Mouse (Mus musculus) forebrain, embryonic 10.5 days (tissue): ENCODE measurements around the gene Apoc1. TPM values are rescaled to one million over a fixed set of nuclear protein-coding genes. Genes with fewer than 3 reads are reported as not detected.
A peak's percentile ranks its signal among the peaks of the same experiment; 100 is the strongest.

Experiments
- DNase-seq: peaks from one replicate; pipeline ENCODE4 v3.0.0-alpha.2; 2017; ENCODE audit warnings: low spot score; ENCODE audit errors: extremely low spot score
- H3K27ac ChIP-seq: fragments of 300-500 bp; sonication (generic); 2 replicates; pipeline ENCODE4 v1.5.1; 2016; ENCODE audit warnings: mild to moderate bottlenecking
- H3K27me3 ChIP-seq: fragments of 300-500 bp; sonication (generic); 2 replicates; pipeline ENCODE4 v1.6.1; 2016; ENCODE audit warnings: mild to moderate bottlenecking; ENCODE audit not compliant: poor library complexity, severe bottlenecking
- H3K36me3 ChIP-seq: fragments of 300-500 bp; sonication (generic); replicated peaks from 2 replicates; pipeline ENCODE4 v1.6.1; 2016; ENCODE audit warnings: mild to moderate bottlenecking, moderate library complexity
- H3K4me1 ChIP-seq: fragments of 300-500 bp; sonication (generic); 2 replicates; pipeline ENCODE4 v1.6.1; 2016
- H3K4me3 ChIP-seq: fragments of 300-500 bp; sonication (generic); 2 replicates; pipeline ENCODE4 v1.5.1; 2016; ENCODE audit warnings: mild to moderate bottlenecking, moderate library complexity
- H3K9me3 ChIP-seq: fragments of 300-500 bp; sonication (generic); 2 replicates; pipeline ENCODE4 v1.6.1; 2016; ENCODE audit warnings: mild to moderate bottlenecking, moderate library complexity
- WGBS: fragments of 180-500 bp; shearing (Covaris S2); methylation state at CpG from one replicate; pipeline ENCODE4 v1.1.7; 2016; 5-methylcytosine and 5-hydroxymethylcytosine counted together
- polyA plus RNA-seq: library from polyadenylated mRNA; unstranded; fragments of >200 nt; fragmentation: Nextera tagmentation; extraction: Ambion mirVana; gene quantifications from 2 replicates; pipeline ENCODE4 v1.2.1, GENCODE M21; 2016

Gene Apoc1
- polyA plus RNA-seq, 1 experiment from 2014 or later, result 2.3 TPM

GRCm38 (mm10) chr7:19716822-19717221 is 24.4 kb upstream of the Apoc1 start:
- Histone ChIP-seq H3K27ac (peak overlapping the region; percentile 85), H3K9me3 (peaks cover 14% of the 10 kb centered on the region), H3K27me3 (no peaks in the 10 kb centered on the region), H3K4me3 (peak overlapping the region; percentile 94), H3K36me3 (peaks cover 72% of the 10 kb centered on the region), H3K4me1 (peaks cover 27% of the 10 kb centered on the region)
- 85% methylated on average over 2 of the region's 2 CpGs for WGBS
- no peak for DNase-seq

- DNase-seq, result no peak
- no peaks in the 10 kb centered on the region for H3K27me3 ChIP-seq
- peaks cover 27% of the 10 kb centered on the region for H3K4me1 ChIP-seq
- H3K36me3 ChIP-seq, result peaks cover 72% of the 10 kb centered on the region
- H3K9me3 ChIP-seq, result peaks cover 8% of the 10 kb centered on the region
- peak overlapping the region; percentile 94 for H3K4me3 ChIP-seq
- 9% methylated on average over 18 of the region's 18 CpGs for WGBS
- H3K27ac ChIP-seq, result peak overlapping the region; percentile 85
Observed at GRCm38 (mm10) chr7:19716055-19716682, 23.7 kb upstream of the Apoc1 start.

- H3K27ac ChIP-seq, result peak within 1 kb of the TSS; percentile 89
- H3K9me3 ChIP-seq, result peaks cover under 1% of the 10 kb centered on the region; the same call in 1 of the 2 replicates
- H3K4me1 ChIP-seq, result peaks cover 27% of the 10 kb centered on the region
- H3K27me3 ChIP-seq, result no peaks in the 10 kb centered on the region
- H3K4me3 ChIP-seq, result peak within 1 kb of the TSS; percentile 94
- DNase-seq, result peak; percentile 99
- peaks cover 72% of the 10 kb centered on the region for H3K36me3 ChIP-seq
- under 1% methylated on average over 59 of the region's 59 CpGs for WGBS
Observed at GRCm38 (mm10) chr7:19715239-19716054, 23.0 kb upstream of the Apoc1 start, which contains the start of gene Tomm40. TSS of gene Tomm40 (minus strand) at chr7:19715438.

- WGBS, result under 1% methylated on average over 39 of the region's 39 CpGs
- no peaks in the 10 kb centered on the region for H3K9me3 ChIP-seq
- DNase-seq, result no peak
- peak overlapping the region; percentile 89 for H3K27ac ChIP-seq
- H3K4me3 ChIP-seq, result peak overlapping the region; percentile 94
- peaks cover 27% of the 10 kb centered on the region for H3K4me1 ChIP-seq
- no peaks in the 10 kb centered on the region for H3K27me3 ChIP-seq
- H3K36me3 ChIP-seq, result peaks cover 72% of the 10 kb centered on the region
Observed at GRCm38 (mm10) chr7:19714836-19715235, 22.4 kb upstream of the Apoc1 start.

GRCm38 (mm10) chr7:19713598-19713997 is 21.1 kb upstream of the Apoc1 start:
- WGBS, result 93% methylated on average over 9 of the region's 9 CpGs

DNA sequence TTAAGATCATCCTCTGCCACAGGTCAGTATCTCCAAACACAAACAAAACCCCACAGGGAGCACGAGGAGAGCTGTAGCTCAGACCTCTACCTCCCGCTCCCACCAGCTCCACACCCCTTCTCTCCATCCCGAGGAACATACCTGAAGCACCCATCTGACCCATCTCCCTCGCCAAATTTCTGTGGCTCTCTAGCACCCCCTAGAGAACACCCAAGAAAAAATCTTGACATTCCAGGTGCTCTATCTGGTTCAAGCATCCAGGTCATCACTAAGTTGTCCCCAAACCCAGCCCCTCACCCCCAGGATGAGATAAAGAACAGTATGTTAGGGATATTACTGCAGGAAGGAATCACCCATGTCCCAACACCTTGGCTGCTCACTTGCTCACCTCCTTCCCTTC is 20.7 kb upstream of the Apoc1 start:
- H3K4me1 ChIP-seq, result peaks cover 27% of the 10 kb centered on the region
- peaks cover 73% of the 10 kb centered on the region for H3K36me3 ChIP-seq
- H3K27me3 ChIP-seq, result no peaks in the 10 kb centered on the region
- H3K27ac ChIP-seq, result no peak overlapping the region
- no peaks in the 10 kb centered on the region for H3K9me3 ChIP-seq
- peak overlapping the region; percentile 94 for H3K4me3 ChIP-seq
- DNase-seq, result no peak
- 58% methylated on average over 4 of the region's 4 CpGs for WGBS

More at GRCm38 (mm10) chr7:19713598-19713997, 21.1 kb upstream of the Apoc1 start:
- no peak for DNase-seq
- Histone ChIP-seq H3K9me3 (no peaks in the 10 kb centered on the region), H3K27me3 (no peaks in the 10 kb centered on the region), H3K27ac (no peak overlapping the region), H3K4me1 (peaks cover 27% of the 10 kb centered on the region), H3K36me3 (peaks cover 72% of the 10 kb centered on the region), H3K4me3 (peak overlapping the region; percentile 94)

- H3K4me1 ChIP-seq, result peaks cover 27% of the 10 kb centered on the region
- no peak overlapping the region for H3K4me3 ChIP-seq
- no peak overlapping the region for H3K27ac ChIP-seq
- no peaks in the 10 kb centered on the region for H3K9me3 ChIP-seq
- 82% methylated on average over 4 of the region's 4 CpGs for WGBS
- peaks cover 75% of the 10 kb centered on the region for H3K36me3 ChIP-seq
- DNase-seq, result no peak
- no peaks in the 10 kb centered on the region for H3K27me3 ChIP-seq
Observed at GRCm38 (mm10) chr7:19712414-19712813, 20.0 kb upstream of the Apoc1 start.

GRCm38 (mm10) chr7:19710650-19711049 is 18.2 kb upstream of the Apoc1 start:
- WGBS, result 95% methylated on average over 10 of the region's 10 CpGs
- Histone ChIP-seq H3K4me1 (peaks cover 17% of the 10 kb centered on the region), H3K36me3 (peaks cover 83% of the 10 kb centered on the region), H3K4me3 (no peak overlapping the region), H3K9me3 (no peaks in the 10 kb centered on the region), H3K27me3 (no peaks in the 10 kb centered on the region), H3K27ac (no peak overlapping the region)
- DNase-seq, result no peak

DNA sequence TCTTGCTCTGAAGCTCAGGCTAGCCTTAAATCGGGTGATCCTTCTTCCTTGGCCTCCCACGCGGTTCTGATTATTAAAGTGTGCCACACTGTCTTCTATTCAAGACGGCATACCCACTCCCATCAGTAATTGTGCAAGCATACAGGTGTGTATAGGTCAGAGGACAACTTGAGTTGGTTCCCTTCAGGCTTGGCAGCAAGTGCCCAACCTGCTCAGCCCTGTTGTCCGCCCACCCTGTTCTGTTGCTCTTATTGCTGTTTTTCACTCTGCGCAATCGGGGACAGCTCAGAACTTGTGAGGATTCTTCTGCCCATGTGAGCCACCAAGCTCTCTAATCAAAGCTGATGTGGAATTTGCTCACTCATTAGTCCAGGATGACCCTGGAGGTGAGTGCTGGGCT is 12.8 kb upstream of the Apoc1 start:
- Histone ChIP-seq H3K27ac (no peak overlapping the region), H3K36me3 (peaks cover 93% of the 10 kb centered on the region), H3K4me3 (no peak overlapping the region), H3K9me3 (no peaks in the 10 kb centered on the region), H3K27me3 (no peaks in the 10 kb centered on the region), H3K4me1 (peaks cover 22% of the 10 kb centered on the region)
- 96% methylated on average over 7 of the region's 7 CpGs for WGBS
- DNase-seq, result no peak

DNA sequence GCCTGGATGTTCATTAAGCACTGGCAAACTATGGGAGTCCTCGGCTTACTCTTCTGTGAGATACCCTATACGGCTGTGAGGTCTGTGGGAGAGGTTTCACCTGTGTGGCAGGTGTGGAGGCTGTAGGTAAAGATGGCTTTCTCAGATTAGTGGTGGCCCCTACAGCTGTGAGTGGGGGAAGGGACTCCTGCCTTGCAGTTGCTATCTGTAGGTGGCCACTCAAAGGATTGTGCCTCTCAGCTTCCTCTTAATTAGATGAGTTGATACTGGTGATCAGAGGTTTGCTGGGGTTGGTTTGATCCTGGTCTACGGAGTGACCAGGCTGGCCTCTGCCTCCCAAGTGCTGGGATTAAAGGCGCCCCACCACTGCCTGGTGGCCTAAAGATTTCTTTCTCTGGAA is 12.0 kb upstream of the Apoc1 start:
- H3K27me3 ChIP-seq, result no peaks in the 10 kb centered on the region
- peaks cover 30% of the 10 kb centered on the region for H3K4me1 ChIP-seq
- WGBS, result 90% methylated on average over 4 of the region's 4 CpGs
- no peak overlapping the region for H3K27ac ChIP-seq
- no peaks in the 10 kb centered on the region for H3K9me3 ChIP-seq
- DNase-seq, result no peak
- no peak overlapping the region for H3K4me3 ChIP-seq
- peaks cover 86% of the 10 kb centered on the region for H3K36me3 ChIP-seq

DNA sequence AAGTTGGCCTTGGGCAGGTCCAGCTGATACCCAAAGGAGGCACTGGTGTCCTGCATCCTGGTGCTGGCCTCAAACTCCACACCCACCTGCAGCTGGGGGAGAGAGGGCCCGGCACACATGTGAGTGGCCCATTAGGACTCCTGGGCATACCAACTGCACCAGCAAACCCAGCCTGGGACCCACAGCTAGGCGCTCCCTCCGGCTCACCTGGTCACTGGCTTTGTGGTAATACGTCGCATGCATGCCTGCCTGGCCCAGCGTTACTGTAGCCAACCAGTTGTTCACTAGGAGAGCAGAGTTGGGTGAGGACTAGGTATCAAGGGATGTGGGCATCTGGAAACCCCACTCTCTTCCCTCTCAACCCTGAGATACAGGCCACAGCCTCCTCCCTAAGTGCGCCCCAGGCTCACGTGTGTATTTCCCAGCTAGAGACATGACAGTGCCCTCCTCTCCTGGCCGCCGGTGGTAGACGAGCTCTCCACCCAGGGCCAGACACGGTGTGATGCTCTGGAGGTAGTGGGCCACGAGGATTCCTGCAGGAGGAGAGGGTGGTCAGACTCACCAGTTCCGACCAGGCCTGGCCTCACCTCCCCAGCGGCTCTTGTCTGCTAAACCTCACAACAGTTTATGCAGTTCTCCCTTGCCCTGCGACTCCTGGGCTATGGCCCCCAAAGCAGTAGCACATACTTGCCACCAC is 10.5 kb upstream of the Apoc1 start:
- Histone ChIP-seq H3K27ac (no peak overlapping the region), H3K4me1 (peaks cover 44% of the 10 kb centered on the region), H3K4me3 (no peak overlapping the region), H3K9me3 (no peaks in the 10 kb centered on the region), H3K36me3 (peaks cover 71% of the 10 kb centered on the region), H3K27me3 (no peaks in the 10 kb centered on the region)
- 91% methylated on average over 16 of the region's 16 CpGs for WGBS
- no peak for DNase-seq

DNA sequence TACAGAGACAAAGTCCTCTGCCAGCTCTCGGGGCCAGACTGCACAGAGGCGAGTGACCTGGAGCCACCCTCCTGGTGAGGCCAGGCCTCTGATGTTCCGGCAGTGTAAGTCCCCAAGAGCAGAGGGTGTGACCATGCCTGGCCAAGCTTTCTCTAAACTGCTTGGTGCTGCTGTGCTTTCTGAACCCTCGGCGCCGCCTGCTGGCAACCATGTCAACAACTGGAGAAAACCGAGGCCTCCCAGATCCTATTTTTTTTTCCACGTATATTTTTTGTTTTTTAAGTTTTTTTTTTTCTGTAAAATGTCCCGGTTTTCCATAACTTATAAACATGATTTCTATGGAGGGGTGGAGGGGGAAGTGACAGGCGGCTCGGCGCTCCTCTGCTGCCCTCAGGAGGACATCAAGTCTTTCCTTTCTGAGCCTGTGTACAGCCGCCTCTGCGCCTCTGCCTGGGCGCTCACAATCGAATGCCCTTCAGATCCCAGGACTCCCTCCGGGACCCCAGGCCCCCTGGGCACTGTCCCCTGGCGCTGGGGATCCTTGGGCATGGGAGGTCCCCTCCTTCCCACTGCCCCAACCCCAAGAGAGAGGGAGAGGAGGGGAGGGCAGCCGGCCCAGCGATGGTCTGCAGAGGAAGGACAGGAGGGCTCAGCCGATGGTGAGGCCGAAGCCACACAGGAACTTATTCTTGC is 8.8 kb upstream of the Apoc1 start:
- peaks cover 66% of the 10 kb centered on the region for H3K36me3 ChIP-seq
- 31% methylated on average over 22 of the region's 22 CpGs for WGBS
- H3K4me3 ChIP-seq, result peak overlapping the region; percentile 2; the same call in 1 of the 2 replicates
- no peaks in the 10 kb centered on the region for H3K27me3 ChIP-seq
- peaks cover 8% of the 10 kb centered on the region for H3K9me3 ChIP-seq
- H3K27ac ChIP-seq, result peak overlapping the region; percentile 71
- peaks cover 52% of the 10 kb centered on the region for H3K4me1 ChIP-seq
- DNase-seq, result peak; percentile 68
